Mouse (Mus musculus) cerebellum, adult (tissue): ENCODE measurements around the gene Tfap2a.

ENCODE experiments used
- ATAC-seq: cut with Nextera tagmentation; 2 replicates; pipeline ENCODE4 v1.9.2; 2017; ENCODE audit warnings: mild to moderate bottlenecking, moderate library complexity, mixed read lengths; ENCODE audit not compliant: insufficient number of reproducible peaks, low FRiP score, low TSS enrichment

Tfap2a gene

DNA sequence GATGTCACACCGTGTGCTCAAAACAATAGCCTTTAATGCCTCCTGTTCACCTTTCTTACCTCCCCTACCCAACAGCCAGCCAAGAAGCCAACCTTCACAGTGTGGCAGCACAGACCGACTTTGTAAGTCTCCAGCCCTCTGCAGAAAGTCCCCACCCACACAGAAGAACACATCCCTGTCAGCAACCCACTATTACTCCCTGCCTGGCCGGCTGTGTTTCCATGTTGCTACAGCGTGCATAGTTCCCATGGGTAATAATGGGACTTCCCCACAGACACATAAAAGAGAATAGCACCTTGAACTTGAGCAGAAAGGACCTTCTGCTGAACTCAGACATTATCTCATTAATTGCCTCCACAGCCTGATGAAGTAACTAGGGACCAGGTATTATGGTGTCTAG lies 61.4 kb downstream of the Tfap2a start:
- ATAC-seq, result no peak
